9 mouse cellular contexts compared by ENCODE assay signal in the genomic region with DNA sequence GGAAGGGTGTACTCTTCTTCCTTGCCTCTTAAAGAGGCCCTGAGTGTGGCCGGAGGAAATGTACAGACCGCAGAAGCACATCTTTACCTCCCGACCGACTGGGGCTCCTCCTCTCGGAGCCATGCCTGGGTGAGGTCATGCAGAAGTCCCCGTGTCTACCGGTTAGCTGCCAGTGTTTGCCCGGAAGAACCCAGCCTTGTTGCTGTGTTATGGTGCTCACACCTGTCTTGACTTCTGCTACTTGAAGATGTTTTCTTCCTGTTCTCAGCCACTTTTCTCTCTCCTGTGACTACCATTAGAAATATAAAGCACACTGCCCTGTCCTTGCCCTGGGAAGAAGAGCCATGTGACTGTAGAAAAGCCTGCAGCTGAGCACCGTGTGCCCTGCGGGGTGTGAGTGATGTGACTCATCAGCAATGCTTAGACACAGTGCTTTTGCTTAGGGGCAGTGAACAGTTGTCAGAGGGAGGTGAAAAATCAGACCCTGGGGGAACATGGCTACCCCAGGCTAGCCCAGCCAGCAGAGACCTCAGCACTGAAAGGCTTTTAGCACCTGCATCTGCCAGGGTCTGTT.
A peak's percentile ranks its signal among the peaks of the same experiment; 100 is the strongest.
DNase-seq lines count a peak whose midpoint lies in the region; ATAC-seq and TF ChIP-seq lines count a peak whose summit lies in the region.
"Had no signal": no experiment of that assay in that cellular context is flagged by ENCODE, and none has a peak within 500 bp of the region (broad histone marks: within the 10 kb centered on the region; RNA-seq: fewer than 3 reads in every experiment).

No protein-coding gene starts in this region.

- H3K9me3 ChIP-seq in heart, postnatal 0 days (replicated peaks; ENCODE audit: control insufficient read depth, low read length) = no peaks in the 10 kb centered on the region
- no peaks in the 10 kb centered on the region for H3K9me3 ChIP-seq in forebrain, embryonic 16.5 days (ENCODE audit: control insufficient read depth, low read length)
- no peaks in the 10 kb centered on the region for H3K9me3 ChIP-seq in intestine, postnatal 0 days (ENCODE audit: control insufficient read depth)
- H3K9me3 ChIP-seq: kidney, embryonic 15.5 days had no signal

- H3K27me3 ChIP-seq in heart, postnatal 0 days (ENCODE audit: control insufficient read depth, insufficient read depth, low read length) = no peaks in the 10 kb centered on the region
- H3K27me3 ChIP-seq in forebrain, embryonic 16.5 days (replicated peaks; ENCODE audit: control insufficient read depth, insufficient read depth, low read length) = no peaks in the 10 kb centered on the region
- H3K27me3 ChIP-seq in intestine, postnatal 0 days (replicated peaks; ENCODE audit: control insufficient read depth, insufficient read depth, low read length) = no peaks in the 10 kb centered on the region
- H3K27me3 ChIP-seq: kidney, embryonic 15.5 days had no signal

- 64% methylated on average over 10 of the region's 10 CpGs for WGBS in heart, postnatal 0 days
- WGBS in forebrain, embryonic 16.5 days = 72% methylated on average over 10 of the region's 10 CpGs
- WGBS in intestine, postnatal 0 days = 84% methylated on average over 10 of the region's 10 CpGs

- no peak overlapping the region for H3K4me2 ChIP-seq in heart, postnatal 0 days (ENCODE audit: low read depth, low read length)
- no peak overlapping the region for H3K4me2 ChIP-seq in forebrain, embryonic 16.5 days (ENCODE audit: low read length)
- no peak overlapping the region for H3K4me2 ChIP-seq in intestine, postnatal 0 days (replicated peaks; ENCODE audit: low read depth)
- H3K4me2 ChIP-seq: kidney, embryonic 15.5 days; liver, embryonic 11.5 days had no signal

- no peak overlapping the region for H3K4me3 ChIP-seq in heart, postnatal 0 days (ENCODE audit: low read depth, low read length)
- H3K4me3 ChIP-seq in forebrain, embryonic 16.5 days (replicated peaks; ENCODE audit: low read length) = no peak overlapping the region
- H3K4me3 ChIP-seq in intestine, postnatal 0 days (ENCODE audit: low read depth, low read length) = no peak overlapping the region
- H3K4me3 ChIP-seq: kidney, embryonic 15.5 days had no signal

- no peaks in the 10 kb centered on the region for H3K4me1 ChIP-seq in heart, postnatal 0 days (ENCODE audit: control insufficient read depth, insufficient read depth)
- peaks cover 9% of the 10 kb centered on the region for H3K4me1 ChIP-seq in forebrain, embryonic 16.5 days (replicated peaks; ENCODE audit: control insufficient read depth, insufficient read depth, low read length)
- no peaks in the 10 kb centered on the region for H3K4me1 ChIP-seq in intestine, postnatal 0 days (replicated peaks; ENCODE audit: control insufficient read depth, insufficient read depth, low read length)

- no peak for TF ChIP-seq EP300 in heart, postnatal 0 days (IDR thresholded peaks at IDR 0.05; ENCODE audit: low read depth)

- H3K9ac ChIP-seq in heart, postnatal 0 days (replicated peaks; ENCODE audit: low read depth, low read length) = no peak overlapping the region
- H3K9ac ChIP-seq in forebrain, embryonic 16.5 days (replicated peaks; ENCODE audit: low read depth, low read length) = no peak overlapping the region
- H3K9ac ChIP-seq in intestine, postnatal 0 days (ENCODE audit: low read depth, low read length) = no peak overlapping the region
- H3K9ac ChIP-seq: kidney, embryonic 15.5 days had no signal

- H3K36me3 ChIP-seq in heart, postnatal 0 days (replicated peaks; ENCODE audit: control insufficient read depth, insufficient read depth, low read length) = peaks cover 99% of the 10 kb centered on the region
- H3K36me3 ChIP-seq in forebrain, embryonic 16.5 days (ENCODE audit: control insufficient read depth, insufficient read depth) = peaks cover 29% of the 10 kb centered on the region
- peaks cover 87% of the 10 kb centered on the region for H3K36me3 ChIP-seq in intestine, postnatal 0 days (ENCODE audit: control insufficient read depth, insufficient read depth)

- no peak overlapping the region for H3K27ac ChIP-seq in heart, postnatal 0 days (ENCODE audit: low read depth)
- peak overlapping the region; percentile 12; the same call in 1 of the 2 replicates for H3K27ac ChIP-seq in forebrain, embryonic 16.5 days (ENCODE audit: low read length)
- H3K27ac ChIP-seq in intestine, postnatal 0 days (ENCODE audit: low read depth, low read length) = no peak overlapping the region
- H3K27ac ChIP-seq: kidney, embryonic 15.5 days had no signal

- ATAC-seq in heart, postnatal 0 days (ENCODE audit: insufficient read depth, low read depth) = no peak
- ATAC-seq in forebrain, embryonic 16.5 days = no peak
- no peak for ATAC-seq in intestine, postnatal 0 days

- DNase-seq in heart, postnatal 0 days (ENCODE audit: low spot score) = peak; percentile 3
- no peak for DNase-seq in heart, adult 8-10 months (ENCODE audit: low spot score)
- DNase-seq in B cell, adult 2 months = peak; percentile 28 to 35
- DNase-seq in adrenal gland, postnatal 14 days = peak; percentile 29
- no peak for DNase-seq in gastrocnemius, postnatal 25 days

- TF ChIP-seq CTCF in heart, postnatal 0 days (IDR thresholded peaks at IDR 0.05; ENCODE audit: low read depth) = no peak
- no peak for TF ChIP-seq CTCF in intestine, postnatal 0 days (IDR thresholded peaks at IDR 0.05; ENCODE audit: low read depth)

Comparison
In these comparisons a context has a peak if more than half of its experiments do, and no peak if none do; other contexts are left out.
1. DNase-seq: peak in heart, postnatal 0 days (single experiment), B cell, adult 2 months (2 of 2) and adrenal gland, postnatal 14 days (single experiment); none in heart, adult 8-10 months (single experiment) and gastrocnemius, postnatal 25 days (single experiment).